Mouse (Mus musculus): ENCODE results near the gene Guca2b. TPM values are rescaled to one million over a fixed set of nuclear protein-coding genes. Genes with fewer than 3 reads are reported as not detected.
A peak's percentile ranks its signal among the peaks of the same experiment; 100 is the strongest.

Gene Guca2b
- total RNA-seq (2012; rRNA removed): 2.3 TPM in 2 replicates
- total RNA-seq (2014; rRNA removed): not detected in 2 replicates
- polyA plus RNA-seq (2012; ENCODE audit: insufficient read length, low read depth): 1.1 and 1.7 TPM in 2 replicates

DNA sequence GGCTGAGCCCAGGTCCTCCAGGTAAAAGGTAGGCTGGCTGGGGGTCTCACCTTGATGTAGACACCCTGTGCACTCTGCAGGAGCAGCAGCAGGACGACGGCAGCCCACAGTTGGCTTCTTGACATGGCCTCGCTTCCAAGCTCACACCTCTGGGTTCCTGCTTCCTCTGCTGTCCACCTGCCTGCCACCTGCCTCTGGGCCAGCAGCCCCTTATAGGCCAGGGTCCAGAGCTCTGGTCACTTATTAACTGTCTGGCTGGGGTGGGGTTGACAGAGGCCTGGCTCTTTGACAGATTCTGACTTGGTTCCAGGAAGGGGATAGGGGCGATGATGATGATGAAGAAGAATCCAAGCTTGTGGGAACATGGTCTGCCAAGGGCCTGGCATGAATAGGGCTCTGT lies at the start of gene Guca2b:
Gene Guca2b (minus strand): TSS at position 224 of the 400 bp plus-strand sequence.
- Histone ChIP-seq H3K4me2 (ENCODE audit: insufficient read depth, low read depth, poor library complexity, severe bottlenecking) (no peak within 1 kb of the TSS), H3K4me1 (ENCODE audit: control insufficient read depth in 1 of 2, insufficient read depth in 2 of 2) (peaks cover 8 to 32% of the 10 kb centered on the region in 2 experiments), H3K36me3 (replicated peaks in 1 of 2; ENCODE audit: control insufficient read depth in 1 of 2, insufficient read depth in 1 of 2, low read length in 1 of 2) (no peaks in the 10 kb centered on the region), H3K9ac (ENCODE audit: insufficient read depth, low read depth) (no peak within 1 kb of the TSS), H3K79me2 (replicated peaks; ENCODE audit: control insufficient read depth, extremely low read depth, insufficient read depth, poor library complexity, severe bottlenecking) (no peaks in the 10 kb centered on the region), H3K4me3 (replicated peaks in 1 of 3; ENCODE audit: low read depth in 2 of 3, low read length in 2 of 3, poor library complexity in 1 of 3) (no peak within 1 kb of the TSS), H3K27me3 (replicated peaks) (no peaks in the 10 kb centered on the region), H3K9me3 (replicated peaks; ENCODE audit: low read length) (no peaks in the 10 kb centered on the region), H3K27ac (ENCODE audit: insufficient read depth, low read depth) (no peak within 1 kb of the TSS)
- no peak for DNase-seq (ENCODE audit: extremely low read depth)
- dilution Hi-C loops (cut with MboI; ENCODE audit: extremely low pct_ligation_motif_present, extremely low pct_unique_long_range_greater_than_20kb, low sequenced_read_pairs) (no loop called here), in situ Hi-C loops (cut with MboI; ENCODE audit: low pct_ligation_motif_present, low pct_unique_long_range_greater_than_20kb, low sequenced_read_pairs) (loop anchor here (25.0 kb wide), 1 partner anchor 396 kb away; the partner anchor contains the start of gene Cldn19)
- TF ChIP-seq BHLHE40 (IDR thresholded peaks at IDR 0.05; ENCODE audit: low read depth, low read length) (no peak), NELFE (IDR thresholded peaks at IDR 0.05; ENCODE audit: low read depth, low read length) (no peak), MAFK (IDR thresholded peaks at IDR 0.05; ENCODE audit: insufficient replicate concordance, low read length) (no peak), IRF4 (IDR thresholded peaks at IDR 0.05; ENCODE audit: low read depth, low read length) (no peak), UBTF (IDR thresholded peaks at IDR 0.05; ENCODE audit: low read depth, low read length) (no peak), GABPA (IDR thresholded peaks at IDR 0.05; ENCODE audit: insufficient replicate concordance, low read depth, low read length) (no peak), MAZ (IDR thresholded peaks at IDR 0.05; ENCODE audit: low read depth, low read length) (no peak), ZNF384 (IDR thresholded peaks at IDR 0.05; ENCODE audit: low read depth, low read length) (no peak), E2F4 (IDR thresholded peaks at IDR 0.05; ENCODE audit: insufficient replicate concordance, low read depth, low read length) (no peak)

DNA sequence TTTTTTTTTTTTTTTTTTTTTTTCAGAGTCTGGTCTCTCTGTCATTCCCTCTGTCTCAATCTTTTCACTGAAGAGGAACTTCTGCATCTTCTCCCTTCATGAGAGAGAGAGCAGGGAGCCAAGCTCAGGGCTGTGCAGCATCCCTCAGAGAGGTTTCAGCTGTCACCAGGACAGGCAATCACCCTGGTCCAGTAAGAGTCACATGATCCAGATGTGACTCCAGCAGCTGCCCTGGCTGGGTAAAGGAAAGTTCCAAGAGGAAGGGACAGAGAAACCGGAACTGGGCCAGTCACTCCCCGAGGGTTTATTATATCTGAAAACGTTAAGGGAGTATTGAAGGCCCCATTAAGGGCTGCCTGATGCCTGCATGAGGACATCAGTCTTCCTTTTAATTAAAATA lies 49.0 kb upstream of the Guca2b start:
- no peak for DNase-seq (ENCODE audit: extremely low read depth)
- dilution Hi-C loops (cut with MboI; ENCODE audit: extremely low pct_ligation_motif_present, extremely low pct_unique_long_range_greater_than_20kb, low sequenced_read_pairs): no loop called here
- no peak for TF ChIP-seq IRF4 (IDR thresholded peaks at IDR 0.05; ENCODE audit: low read depth, low read length)
- no peak for TF ChIP-seq GABPA (IDR thresholded peaks at IDR 0.05; ENCODE audit: insufficient replicate concordance, low read depth, low read length)
- TF ChIP-seq JUN (IDR thresholded peaks at IDR 0.05; ENCODE audit: insufficient read depth, low read depth, low read length): no peak
- TF ChIP-seq ELF1 (IDR thresholded peaks at IDR 0.05; ENCODE audit: low read depth, low read length): no peak
- TF ChIP-seq RCOR1 (conservative IDR thresholded peaks at IDR 0.05; ENCODE audit: low read depth, low read length): no peak
- TF ChIP-seq CTCF (conservative IDR thresholded peaks at IDR 0.05 in 1 of 2, IDR thresholded peaks at IDR 0.05 in 1 of 2; ENCODE audit: low read depth in 2 of 2, low read length in 2 of 2): no peak
- TF ChIP-seq MYC (IDR thresholded peaks at IDR 0.05; ENCODE audit: low read depth, low read length): no peak
- TF ChIP-seq NRF1 (IDR thresholded peaks at IDR 0.05; ENCODE audit: low read depth, low read length): no peak
- TF ChIP-seq ZNF384 (IDR thresholded peaks at IDR 0.05; ENCODE audit: low read depth, low read length): peak; percentile 57; the same call in 1 of the 2 replicates
- no peak for TF ChIP-seq POLR2A (IDR thresholded peaks at IDR 0.05; ENCODE audit: low read depth, low read length)
- TF ChIP-seq HCFC1 (IDR thresholded peaks at IDR 0.05; ENCODE audit: low read depth, low read length): no peak
- peak; percentile 26; the same call in 1 of the 2 replicates for TF ChIP-seq BHLHE40 (IDR thresholded peaks at IDR 0.05; ENCODE audit: low read depth, low read length)
- no peak for TF ChIP-seq SMC3 (IDR thresholded peaks at IDR 0.05; ENCODE audit: low read depth, low read length)
- no peak for TF ChIP-seq ZKSCAN1 (IDR thresholded peaks at IDR 0.05; ENCODE audit: borderline replicate concordance, low read depth, low read length)
- no peak for TF ChIP-seq TBP (conservative IDR thresholded peaks at IDR 0.05; ENCODE audit: low read depth, low read length)
- TF ChIP-seq CHD1 (IDR thresholded peaks at IDR 0.05; ENCODE audit: low read depth, low read length): no peak
- no peak for TF ChIP-seq CHD2 (IDR thresholded peaks at IDR 0.05; ENCODE audit: low read length)
- TF ChIP-seq POLR2AphosphoS2 (IDR thresholded peaks at IDR 0.05; ENCODE audit: low read depth, low read length): no peak
- peak; percentile 12; the same call in 1 of the 2 replicates for TF ChIP-seq EP300 (IDR thresholded peaks at IDR 0.05; ENCODE audit: low read length)
- TF ChIP-seq USF1 (IDR thresholded peaks at IDR 0.05; ENCODE audit: low read depth, low read length): peak; percentile 23
- 0 out of 2 replicates have a peak, but pooled peaks have one; percentile 10 for TF ChIP-seq USF2 (conservative IDR thresholded peaks at IDR 0.05; ENCODE audit: low read depth, low read length)
- TF ChIP-seq MAX (IDR thresholded peaks at IDR 0.05; ENCODE audit: low read length): no peak
- in situ Hi-C loops (cut with MboI; ENCODE audit: low pct_ligation_motif_present, low pct_unique_long_range_greater_than_20kb, low sequenced_read_pairs): no loop called here
- Histone ChIP-seq H3K4me1 (ENCODE audit: control insufficient read depth in 1 of 2, insufficient read depth in 2 of 2) (peaks cover 3 to 16% of the 10 kb centered on the region in 2 experiments; a peak in 3 of 4 replicates), H3K79me2 (replicated peaks; ENCODE audit: control insufficient read depth, extremely low read depth, insufficient read depth, poor library complexity, severe bottlenecking) (no peaks in the 10 kb centered on the region), H3K9me3 (replicated peaks; ENCODE audit: low read length) (peaks cover 7% of the 10 kb centered on the region), H3K36me3 (replicated peaks in 1 of 2; ENCODE audit: control insufficient read depth in 1 of 2, insufficient read depth in 1 of 2, low read length in 1 of 2) (no peaks in the 10 kb centered on the region), H3K4me3 (replicated peaks in 1 of 3; ENCODE audit: low read depth in 2 of 3, low read length in 2 of 3, poor library complexity in 1 of 3) (no peak overlapping the region), H3K9ac (ENCODE audit: insufficient read depth, low read depth) (no peak overlapping the region), H3K4me2 (ENCODE audit: insufficient read depth, low read depth, poor library complexity, severe bottlenecking) (no peak overlapping the region; the same call in 1 of the 2 replicates), H3K27me3 (replicated peaks) (no peaks in the 10 kb centered on the region), H3K27ac (ENCODE audit: insufficient read depth, low read depth) (no peak overlapping the region)

Measured in CH12.LX (cell line).